Mouse (Mus musculus): ENCODE results near the gene Spata13. TPM values are rescaled to one million over a fixed set of nuclear protein-coding genes. Genes with fewer than 3 reads are reported as not detected.

Spata13 gene
- polyA plus RNA-seq, 1 experiment from 2014 or later, result 11.6 TPM

GRCm38 (mm10) chr14:60630981-60631380 is 2.8 kb upstream of the Spata13 start:
- no peak overlapping the region for H3K9ac ChIP-seq (ENCODE audit: low read length)
- H3K27me3 ChIP-seq (ENCODE audit: control insufficient read depth, insufficient read depth, low read length), result peaks cover 8% of the 10 kb centered on the region; the same call in 1 of the 2 replicates
- no peaks in the 10 kb centered on the region for H3K9me3 ChIP-seq (ENCODE audit: control insufficient read depth, low read length)
- ATAC-seq (ENCODE audit: insufficient number of reproducible peaks, insufficient read depth, low FRiP score, low read depth), result no peak
- H3K4me1 ChIP-seq (ENCODE audit: control insufficient read depth in 2 of 2, insufficient read depth in 2 of 2, low read length in 2 of 2), result peaks cover 4 to 9% of the 10 kb centered on the region in 2 experiments; a peak in 2 of 4 replicates
- H3K36me3 ChIP-seq (ENCODE audit: control insufficient read depth, insufficient read depth, low read length), result no peaks in the 10 kb centered on the region
- 58% methylated on average over 4 of the region's 4 CpGs for WGBS
- no peak overlapping the region for H3K4me2 ChIP-seq (ENCODE audit: low read length)
- no peak overlapping the region for H3K4me3 ChIP-seq (ENCODE audit: control insufficient read depth in 1 of 2, insufficient read depth in 1 of 2, low read depth in 1 of 2, low read length in 2 of 2)
- H3K27ac ChIP-seq (replicated peaks in 1 of 2; ENCODE audit: control insufficient read depth in 1 of 2, insufficient read depth in 1 of 2, low read depth in 2 of 2, low read length in 2 of 2), result no peak overlapping the region

GRCm38 (mm10) chr14:60634877-60635771 is 1.3 kb downstream of the Spata13 start:
- Histone ChIP-seq H3K27me3 (ENCODE audit: control insufficient read depth, insufficient read depth, low read length) (peaks cover 22% of the 10 kb centered on the region), H3K4me2 (ENCODE audit: low read length) (peak overlapping the region; percentile 98), H3K9ac (ENCODE audit: low read length) (peak overlapping the region; percentile 61), H3K36me3 (ENCODE audit: control insufficient read depth, insufficient read depth, low read length) (no peaks in the 10 kb centered on the region), H3K9me3 (ENCODE audit: control insufficient read depth, low read length) (no peaks in the 10 kb centered on the region), H3K4me3 (ENCODE audit: control insufficient read depth in 1 of 2, insufficient read depth in 1 of 2, low read depth in 1 of 2, low read length in 2 of 2) (peak overlapping the region; percentile 59 to 62), H3K4me1 (ENCODE audit: control insufficient read depth in 2 of 2, insufficient read depth in 2 of 2, low read length in 2 of 2) (peaks cover 4 to 9% of the 10 kb centered on the region in 2 experiments; a peak in 2 of 4 replicates), H3K27ac (replicated peaks in 1 of 2; ENCODE audit: control insufficient read depth in 1 of 2, insufficient read depth in 1 of 2, low read depth in 2 of 2, low read length in 2 of 2) (no peak overlapping the region)
- ATAC-seq (ENCODE audit: insufficient number of reproducible peaks, insufficient read depth, low FRiP score, low read depth), result peak; percentile 63
- WGBS, result under 1% methylated on average over 44 of the region's 45 CpGs

GRCm38 (mm10) chr14:60635911-60636607 is 2.3 kb downstream of the Spata13 start:
- WGBS, result 23% methylated on average over 14 of the region's 14 CpGs
- Histone ChIP-seq H3K27me3 (ENCODE audit: control insufficient read depth, insufficient read depth, low read length) (peaks cover 22% of the 10 kb centered on the region), H3K4me2 (ENCODE audit: low read length) (peak overlapping the region; percentile 98), H3K4me1 (ENCODE audit: control insufficient read depth in 2 of 2, insufficient read depth in 2 of 2, low read length in 2 of 2) (peaks cover 4 to 9% of the 10 kb centered on the region in 2 experiments; a peak in 2 of 4 replicates), H3K9me3 (ENCODE audit: control insufficient read depth, low read length) (no peaks in the 10 kb centered on the region), H3K36me3 (ENCODE audit: control insufficient read depth, insufficient read depth, low read length) (no peaks in the 10 kb centered on the region), H3K9ac (ENCODE audit: low read length) (no peak overlapping the region), H3K27ac (replicated peaks in 1 of 2; ENCODE audit: control insufficient read depth in 1 of 2, insufficient read depth in 1 of 2, low read depth in 2 of 2, low read length in 2 of 2) (no peak overlapping the region), H3K4me3 (ENCODE audit: control insufficient read depth in 1 of 2, insufficient read depth in 1 of 2, low read depth in 1 of 2, low read length in 2 of 2) (peak overlapping the region in 1 of 2 experiments; percentile 59; a peak in 1 of 4 replicates)
- ATAC-seq (ENCODE audit: insufficient number of reproducible peaks, insufficient read depth, low FRiP score, low read depth), result no peak

- no peaks in the 10 kb centered on the region for H3K36me3 ChIP-seq (ENCODE audit: control insufficient read depth, insufficient read depth, low read length)
- no peak overlapping the region for H3K4me3 ChIP-seq (ENCODE audit: control insufficient read depth in 1 of 2, insufficient read depth in 1 of 2, low read depth in 1 of 2, low read length in 2 of 2)
- H3K27me3 ChIP-seq (ENCODE audit: control insufficient read depth, insufficient read depth, low read length), result peaks cover 22% of the 10 kb centered on the region
- ATAC-seq (ENCODE audit: insufficient number of reproducible peaks, insufficient read depth, low FRiP score, low read depth), result no peak
- H3K9ac ChIP-seq (ENCODE audit: low read length), result no peak overlapping the region
- 70% methylated on average over 2 of the region's 2 CpGs for WGBS
- no peaks in the 10 kb centered on the region for H3K9me3 ChIP-seq (ENCODE audit: control insufficient read depth, low read length)
- peaks cover 4 to 9% of the 10 kb centered on the region in 2 experiments; a peak in 2 of 4 replicates for H3K4me1 ChIP-seq (ENCODE audit: control insufficient read depth in 2 of 2, insufficient read depth in 2 of 2, low read length in 2 of 2)
- no peak overlapping the region for H3K4me2 ChIP-seq (ENCODE audit: low read length)
- H3K27ac ChIP-seq (replicated peaks in 1 of 2; ENCODE audit: control insufficient read depth in 1 of 2, insufficient read depth in 1 of 2, low read depth in 2 of 2, low read length in 2 of 2), result no peak overlapping the region
These were observed 2.8 kb downstream of the Spata13 start for GRCm38 (mm10) chr14:60636608-60636980.

- H3K4me2 ChIP-seq (ENCODE audit: low read length), result no peak overlapping the region
- no peaks in the 10 kb centered on the region for H3K9me3 ChIP-seq (ENCODE audit: control insufficient read depth, low read length)
- H3K4me3 ChIP-seq (ENCODE audit: control insufficient read depth in 1 of 2, insufficient read depth in 1 of 2, low read depth in 1 of 2, low read length in 2 of 2), result no peak overlapping the region
- no peak overlapping the region for H3K9ac ChIP-seq (ENCODE audit: low read length)
- ATAC-seq (ENCODE audit: insufficient number of reproducible peaks, insufficient read depth, low FRiP score, low read depth), result no peak
- 89% methylated on average over 9 of the region's 9 CpGs for WGBS
- peaks cover 4 to 9% of the 10 kb centered on the region in 2 experiments; a peak in 2 of 4 replicates for H3K4me1 ChIP-seq (ENCODE audit: control insufficient read depth in 2 of 2, insufficient read depth in 2 of 2, low read length in 2 of 2)
- peaks cover 19% of the 10 kb centered on the region for H3K27me3 ChIP-seq (ENCODE audit: control insufficient read depth, insufficient read depth, low read length)
- H3K27ac ChIP-seq (replicated peaks in 1 of 2; ENCODE audit: control insufficient read depth in 1 of 2, insufficient read depth in 1 of 2, low read depth in 2 of 2, low read length in 2 of 2), result no peak overlapping the region
- no peaks in the 10 kb centered on the region for H3K36me3 ChIP-seq (ENCODE audit: control insufficient read depth, insufficient read depth, low read length)
These were observed 3.2 kb downstream of the Spata13 start for GRCm38 (mm10) chr14:60636996-60637395.

- Histone ChIP-seq H3K27ac (replicated peaks in 1 of 2; ENCODE audit: control insufficient read depth in 1 of 2, insufficient read depth in 1 of 2, low read depth in 2 of 2, low read length in 2 of 2) (no peak overlapping the region), H3K36me3 (ENCODE audit: control insufficient read depth, insufficient read depth, low read length) (no peaks in the 10 kb centered on the region), H3K4me2 (ENCODE audit: low read length) (no peak overlapping the region), H3K9ac (ENCODE audit: low read length) (no peak overlapping the region), H3K9me3 (ENCODE audit: control insufficient read depth, low read length) (no peaks in the 10 kb centered on the region), H3K27me3 (ENCODE audit: control insufficient read depth, insufficient read depth, low read length) (peaks cover 18% of the 10 kb centered on the region), H3K4me3 (ENCODE audit: control insufficient read depth in 1 of 2, insufficient read depth in 1 of 2, low read depth in 1 of 2, low read length in 2 of 2) (no peak overlapping the region), H3K4me1 (ENCODE audit: control insufficient read depth in 2 of 2, insufficient read depth in 2 of 2, low read length in 2 of 2) (peaks cover 4 to 9% of the 10 kb centered on the region in 2 experiments; a peak in 2 of 4 replicates)
- WGBS, result 56% methylated on average over 8 of the region's 8 CpGs
- ATAC-seq (ENCODE audit: insufficient number of reproducible peaks, insufficient read depth, low FRiP score, low read depth), result no peak
These were observed 4.4 kb downstream of the Spata13 start for GRCm38 (mm10) chr14:60638159-60638558.

- Histone ChIP-seq H3K4me3 (ENCODE audit: control insufficient read depth in 1 of 2, insufficient read depth in 1 of 2, low read depth in 1 of 2, low read length in 2 of 2) (no peak overlapping the region), H3K27ac (replicated peaks in 1 of 2; ENCODE audit: control insufficient read depth in 1 of 2, insufficient read depth in 1 of 2, low read depth in 2 of 2, low read length in 2 of 2) (no peak overlapping the region), H3K9ac (ENCODE audit: low read length) (no peak overlapping the region), H3K4me1 (ENCODE audit: control insufficient read depth in 2 of 2, insufficient read depth in 2 of 2, low read length in 2 of 2) (peaks cover 4 to 9% of the 10 kb centered on the region in 2 experiments; a peak in 2 of 4 replicates), H3K27me3 (ENCODE audit: control insufficient read depth, insufficient read depth, low read length) (peaks cover 16% of the 10 kb centered on the region), H3K9me3 (ENCODE audit: control insufficient read depth, low read length) (no peaks in the 10 kb centered on the region), H3K36me3 (ENCODE audit: control insufficient read depth, insufficient read depth, low read length) (no peaks in the 10 kb centered on the region), H3K4me2 (ENCODE audit: low read length) (no peak overlapping the region)
- no peak for ATAC-seq (ENCODE audit: insufficient number of reproducible peaks, insufficient read depth, low FRiP score, low read depth)
- WGBS, result 78% methylated on average over 9 of the region's 9 CpGs
These were observed 5.4 kb downstream of the Spata13 start for GRCm38 (mm10) chr14:60639195-60639594.

Data from heart, embryonic 14.5 days (tissue).